Mouse (Mus musculus) frontal cortex, postnatal 36 days (tissue): Measurements from ENCODE around the gene Vax1.

Experiments used
- DNase-seq, 2 experiments: peaks; one replicate each; pipeline ENCODE4 v3.0.0; 2022; ENCODE audit warnings: low spot score in 2 of 2

Vax1 gene

DNA sequence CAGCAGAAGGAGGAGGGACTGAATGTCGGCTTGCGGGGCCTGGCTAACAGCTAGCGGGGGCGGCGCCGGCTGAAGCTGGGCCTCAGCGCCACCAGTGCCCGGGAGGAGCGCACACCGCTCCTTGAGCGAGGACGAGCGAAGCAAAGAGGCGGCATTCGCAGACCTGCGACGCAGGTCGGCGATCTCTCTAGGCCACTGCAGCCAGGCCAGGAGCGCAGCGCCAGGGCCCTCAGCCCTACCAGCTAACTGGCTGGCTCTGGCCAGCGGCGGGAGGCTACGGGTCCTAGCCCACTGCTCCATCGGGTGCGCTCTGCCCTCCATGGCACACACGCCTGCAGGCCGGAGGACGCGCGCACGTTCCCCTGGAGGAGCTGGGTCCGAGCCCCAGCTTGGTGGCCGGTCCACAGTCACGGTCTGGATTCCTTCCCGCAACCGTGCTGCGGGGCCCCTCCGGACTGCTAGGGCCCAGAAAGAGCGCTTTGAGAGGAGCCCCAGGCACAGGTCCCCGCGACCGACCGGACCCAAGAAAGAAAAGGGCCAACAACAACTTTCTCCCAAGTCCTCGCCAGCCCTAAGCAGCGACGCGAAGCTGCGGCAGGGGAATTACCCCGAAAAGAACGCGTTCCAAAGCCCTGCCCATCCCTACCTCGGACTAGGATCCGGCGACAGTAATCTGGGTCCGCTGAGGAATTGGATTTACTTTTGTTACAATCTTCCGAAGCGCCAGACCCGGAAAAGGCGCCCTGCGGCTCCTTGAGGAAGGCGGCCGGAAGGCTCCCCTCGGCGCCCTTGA, 517 bp downstream of the Vax1 start:
- DNase-seq, result no peak

- DNase-seq, result no peak
Observed at GRCm38 (mm10) chr19:59168386-59168905, 1.4 kb downstream of the Vax1 start.

DNA sequence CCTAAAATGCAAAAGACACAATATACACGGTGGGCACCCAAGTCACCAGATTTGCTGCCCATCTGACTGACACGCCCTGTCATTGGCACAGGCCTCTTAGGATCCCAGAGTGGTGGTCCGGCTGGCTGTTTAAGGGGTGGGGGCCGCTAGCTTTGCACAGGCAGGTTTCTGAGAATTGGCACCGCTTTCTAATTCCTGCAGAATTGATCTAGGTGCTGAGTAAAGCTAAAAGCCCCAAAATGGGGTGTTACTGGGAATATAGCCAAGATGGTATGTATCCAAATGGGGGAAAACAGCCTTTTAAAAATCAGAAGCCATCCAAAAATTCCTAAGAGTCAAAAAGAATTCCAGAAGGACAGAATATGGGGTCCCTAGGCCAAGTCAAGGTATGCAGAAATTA, 2.0 kb downstream of the Vax1 start:
- DNase-seq, result no peak

DNA sequence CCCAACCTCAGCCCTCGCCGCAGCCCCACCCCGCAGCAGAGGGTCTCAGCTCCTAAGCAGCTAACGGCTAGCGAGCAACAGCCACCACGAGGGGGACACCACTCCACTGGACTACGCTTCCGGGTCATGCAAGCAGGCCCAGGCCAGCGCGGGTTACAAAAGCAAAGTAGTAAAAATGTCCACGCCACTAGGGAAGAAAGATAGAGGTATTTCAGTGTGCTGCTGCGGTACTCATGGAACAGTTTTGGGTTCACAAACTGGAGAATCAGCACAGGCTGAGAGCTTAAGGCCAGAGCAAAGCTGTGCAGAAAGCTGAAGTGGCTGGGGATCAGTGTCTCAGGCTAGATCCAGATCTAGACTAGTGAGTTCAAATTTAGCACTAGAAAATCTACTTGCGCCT, 3.0 kb downstream of the Vax1 start:
- no peak for DNase-seq

DNA sequence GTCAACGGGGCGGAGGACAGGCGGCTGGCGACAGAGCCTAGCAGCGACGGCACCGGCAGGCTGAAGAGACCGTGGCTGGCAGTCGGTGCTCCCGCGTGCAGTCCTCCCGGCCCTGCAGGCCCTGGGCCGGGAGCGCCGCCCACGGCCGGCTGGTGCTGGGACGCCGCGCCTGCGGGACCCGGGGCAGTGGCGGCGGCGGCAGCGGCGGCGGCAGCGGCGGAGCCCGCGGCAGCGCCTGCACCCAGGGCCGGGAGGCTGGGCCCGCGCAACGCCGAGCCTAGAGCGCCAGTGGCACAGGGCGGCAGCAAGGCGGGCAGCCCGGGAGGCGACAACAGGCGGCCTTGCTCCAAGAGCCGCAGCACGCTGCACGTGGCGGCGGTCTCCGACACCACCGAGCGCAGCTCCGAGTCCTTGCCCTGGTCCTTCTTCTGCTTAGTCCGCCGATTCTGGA, 3.5 kb downstream of the Vax1 start:
- DNase-seq, result no peak

GRCm38 (mm10) chr19:59165577-59165976, 4.3 kb downstream of the Vax1 start:
- no peak for DNase-seq

DNA sequence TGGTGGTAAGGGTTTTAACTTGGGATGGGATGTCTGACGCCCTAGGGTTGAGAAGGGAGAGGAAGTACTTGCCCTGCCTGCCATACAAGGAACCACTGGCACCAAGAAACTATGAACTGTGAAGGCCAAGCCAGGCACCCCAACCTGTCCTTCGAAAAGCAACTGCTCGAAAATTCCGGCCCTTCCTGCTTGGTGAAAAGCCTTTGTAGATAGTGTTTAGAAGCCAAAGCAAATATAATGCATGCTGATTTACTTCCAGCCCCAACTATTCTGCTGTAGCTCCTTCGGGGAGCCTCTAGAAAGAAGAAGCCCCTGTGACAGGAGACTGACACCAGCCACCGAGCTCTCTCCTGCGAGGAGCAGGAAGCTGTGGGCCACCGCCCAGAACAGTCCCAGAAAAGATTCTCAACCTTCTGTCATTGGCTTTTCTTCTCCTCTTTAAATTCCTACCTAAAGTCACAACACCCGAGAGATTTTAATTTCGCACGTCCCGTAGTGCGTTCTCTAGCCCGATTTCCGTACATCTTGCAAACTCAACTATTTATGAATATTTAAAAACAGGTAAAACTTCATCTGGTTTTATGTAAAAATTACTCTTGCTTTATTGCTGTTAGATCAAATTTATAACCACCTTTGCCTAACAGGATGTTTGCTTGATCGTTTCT, 4.8 kb downstream of the Vax1 start:
- no peak for DNase-seq

DNA sequence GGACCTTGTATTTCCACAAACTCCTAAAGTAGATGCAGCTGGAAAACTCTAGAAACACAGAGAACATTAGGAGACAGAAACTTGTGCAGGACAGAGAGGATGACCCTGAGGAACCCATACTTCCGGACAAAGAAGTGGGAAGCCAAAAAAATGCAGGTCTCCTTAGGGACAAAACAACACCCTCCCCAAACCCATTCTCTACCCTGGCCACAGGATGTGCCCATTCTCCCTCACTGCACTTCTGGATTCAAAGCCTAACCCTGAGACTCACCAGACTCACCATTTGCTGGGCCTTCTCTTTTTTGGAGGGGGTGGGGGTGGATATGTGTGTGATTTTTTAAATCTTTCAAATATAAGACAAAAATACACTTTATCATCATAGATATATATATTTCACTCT, 5.7 kb downstream of the Vax1 start:
- DNase-seq, result no peak

DNA sequence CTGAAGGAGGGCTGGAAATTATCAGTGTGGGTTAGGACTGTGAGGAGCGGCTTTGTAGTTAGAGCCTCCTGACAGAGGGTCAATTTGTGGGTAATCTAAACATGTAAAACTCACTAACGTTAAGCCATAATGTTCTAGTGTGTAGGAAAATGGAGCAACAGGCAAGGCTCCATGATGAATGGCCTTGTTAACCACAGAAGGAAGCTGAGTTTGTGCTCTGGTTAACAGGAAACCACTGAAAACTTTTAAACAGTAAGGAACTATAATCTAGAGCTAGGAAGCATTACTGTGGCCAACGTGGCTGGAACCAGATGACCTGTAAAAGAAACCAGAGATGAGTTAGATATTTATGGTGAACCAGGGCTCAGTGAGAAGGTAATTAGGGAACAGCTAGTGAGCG, 13.2 kb downstream of the Vax1 start:
- DNase-seq, result no peak

- DNase-seq, result no peak
Observed at GRCm38 (mm10) chr19:59154171-59154570, 15.7 kb downstream of the Vax1 start.

- peak in 1 of 2 experiments; percentile 54 for DNase-seq
Observed at GRCm38 (mm10) chr19:59145492-59146140, 24.2 kb downstream of the Vax1 start.

- peak in 1 of 2 experiments; percentile 43 for DNase-seq
Observed at GRCm38 (mm10) chr19:59145064-59145463, 24.8 kb downstream of the Vax1 start.

DNA sequence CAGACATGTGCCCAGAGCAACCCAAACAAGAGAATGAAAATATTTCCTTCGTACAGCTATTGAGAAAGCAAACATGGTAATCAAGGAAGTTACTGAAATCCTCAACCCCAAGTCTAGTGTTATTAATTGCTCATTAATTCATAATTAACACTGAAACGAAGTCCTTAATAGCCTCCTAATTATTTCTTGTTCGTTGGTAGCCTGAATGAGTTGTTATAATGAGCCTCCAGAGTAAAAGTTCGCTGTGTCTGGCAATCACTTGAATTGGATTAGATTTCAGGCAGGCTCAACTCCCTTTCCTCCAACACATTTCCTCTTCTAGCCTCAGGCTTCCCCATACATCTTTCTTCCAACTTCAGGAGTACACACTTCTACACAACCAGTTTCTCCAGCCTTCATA, 27.6 kb downstream of the Vax1 start:
- DNase-seq, result no peak

DNA sequence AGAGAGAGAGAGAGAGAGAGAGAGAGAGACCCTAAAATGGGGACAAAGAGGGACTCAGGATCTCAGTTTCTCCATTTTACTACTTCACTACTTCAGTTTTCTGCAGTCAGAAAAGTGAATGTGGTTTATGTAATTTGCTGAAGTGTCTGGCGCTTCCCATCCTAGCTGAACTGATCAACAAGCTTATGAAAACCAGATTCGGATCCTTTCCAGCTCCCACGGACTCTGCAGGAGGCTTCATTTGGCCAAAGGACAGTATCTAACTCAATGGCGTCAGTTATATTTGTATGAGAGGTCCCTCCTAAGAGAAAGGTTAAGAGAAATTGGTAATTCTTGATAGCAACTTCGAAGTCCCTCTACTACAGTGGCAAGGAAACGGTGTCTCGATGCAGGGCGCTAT, 34.5 kb downstream of the Vax1 start:
- DNase-seq, result no peak

DNA sequence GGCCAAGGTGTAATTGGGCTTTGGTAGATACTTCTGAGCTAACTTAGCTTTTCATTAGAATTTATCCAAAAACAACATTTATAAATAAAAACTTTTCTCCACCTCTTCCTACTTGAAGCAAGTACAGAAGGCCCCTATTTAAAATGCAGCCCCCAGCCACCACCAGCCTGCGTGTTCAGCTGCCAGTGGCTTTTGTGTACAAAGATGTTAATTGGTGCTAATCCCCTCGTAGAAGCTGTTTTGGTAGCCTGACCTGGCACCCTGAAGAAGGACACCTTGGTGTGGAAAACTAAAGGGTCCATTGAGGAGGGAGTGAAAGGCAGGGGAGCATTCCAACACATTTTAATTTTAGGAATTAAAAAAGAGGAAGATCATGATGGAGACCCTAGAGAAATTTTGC, 34.9 kb downstream of the Vax1 start:
- DNase-seq, result no peak

DNA sequence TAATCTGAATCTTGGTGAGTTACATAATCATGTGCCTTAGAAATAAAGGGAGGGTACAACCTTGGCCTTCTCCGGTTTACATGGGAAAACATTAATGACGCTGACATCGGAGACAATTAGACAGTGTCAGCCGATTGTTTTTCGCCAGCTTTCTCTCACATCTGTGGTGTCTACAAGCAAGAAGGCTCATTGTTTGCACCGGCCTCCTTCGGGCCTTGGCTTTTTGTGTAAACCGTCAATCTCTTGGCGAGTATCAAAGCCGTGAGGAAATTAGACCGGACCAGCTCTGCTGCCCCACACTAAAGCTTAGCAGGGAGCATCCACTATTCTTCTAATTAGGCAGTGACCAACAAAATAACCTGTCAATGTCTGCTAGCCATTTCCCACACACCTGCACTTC, 36.7 kb downstream of the Vax1 start:
- DNase-seq, result no peak

DNA sequence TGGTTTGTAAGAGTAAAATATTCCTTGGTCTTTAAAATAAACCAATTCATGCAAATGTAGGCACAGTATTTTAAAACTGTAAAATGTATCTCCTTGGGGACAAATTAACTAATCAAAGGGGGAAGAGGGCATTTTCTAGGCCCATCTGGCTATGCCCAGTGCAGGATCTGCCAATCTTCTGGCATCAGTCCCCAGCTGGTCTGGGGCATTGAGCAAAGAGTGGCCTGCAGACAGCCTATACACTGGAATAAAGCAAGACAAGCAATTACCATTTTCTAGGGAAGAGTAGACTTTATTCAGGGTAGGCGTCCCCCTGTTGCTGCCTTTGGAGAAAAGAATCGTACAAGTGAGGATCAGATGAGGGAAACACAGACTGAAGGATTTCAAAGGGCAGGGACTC, 40.2 kb downstream of the Vax1 start:
- no peak for DNase-seq

DNA sequence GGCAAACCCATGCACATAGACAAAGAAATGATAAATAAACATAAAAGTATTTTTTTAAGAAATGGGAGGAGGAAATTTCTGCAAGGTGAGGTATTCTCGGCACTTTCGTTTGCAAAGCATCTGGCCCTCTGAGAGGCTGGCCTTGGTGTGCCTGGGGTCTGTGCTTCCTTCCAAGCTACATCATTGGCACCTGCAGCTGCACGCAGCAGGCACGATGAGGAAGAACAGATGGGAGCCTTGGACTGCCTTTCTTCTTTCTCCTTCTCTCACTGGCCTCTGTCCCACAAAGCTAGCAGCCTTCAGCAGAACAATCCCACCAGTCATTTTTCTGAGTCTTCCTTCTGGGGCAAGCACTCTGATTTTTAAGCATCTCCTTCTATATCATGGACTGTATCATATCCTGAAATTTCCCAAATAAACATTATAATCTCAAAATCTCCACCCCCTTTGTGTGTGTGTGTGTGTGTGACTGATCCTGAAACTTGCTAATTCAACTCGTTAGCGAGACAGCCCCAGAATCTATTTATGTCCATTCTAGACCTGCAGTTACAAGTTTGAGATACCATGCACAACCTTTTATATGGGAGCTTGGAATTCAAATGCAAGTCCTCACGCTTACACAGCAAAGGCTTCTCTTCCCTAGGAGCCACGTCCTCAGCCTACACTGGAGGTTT, 41.2 kb downstream of the Vax1 start:
- DNase-seq, result no peak

- DNase-seq, result no peak
Observed at GRCm38 (mm10) chr19:59127424-59127823, 42.4 kb downstream of the Vax1 start.
